Mouse (Mus musculus) liver, embryonic 16.5 days (tissue): Measurements from ENCODE around the gene Stac2. TPM values are rescaled to one million over a fixed set of nuclear protein-coding genes. Genes with fewer than 3 reads are reported as not detected.

Experiments
- ATAC-seq: fragments of 200-750 bp; cut with Nextera tagmentation; 2 replicates; pipeline ENCODE4 v1.8.0; 2017; ENCODE audit warnings: low read depth, mild to moderate bottlenecking, moderate number of reproducible peaks, moderate library complexity
- H3K27ac ChIP-seq: fragments of 300-500 bp; sonication (generic); 2 replicates; pipeline ENCODE4 v1.5.1; 2014; ENCODE audit warnings: mild to moderate bottlenecking, low read length
- H3K27me3 ChIP-seq: fragments of 300-500 bp; sonication (generic); 2 replicates; pipeline ENCODE4 v1.6.1; 2014; ENCODE audit warnings: low read depth, low read length, mixed read lengths; ENCODE audit not compliant: control insufficient read depth, insufficient read depth
- H3K36me3 ChIP-seq: fragments of 300-500 bp; sonication (generic); 2 replicates; pipeline ENCODE4 v1.6.1; 2014; ENCODE audit warnings: mild to moderate bottlenecking; ENCODE audit not compliant: control insufficient read depth, insufficient read depth
- H3K4me1 ChIP-seq: fragments of 300-500 bp; sonication (generic); 2 replicates; pipeline ENCODE4 v1.6.1; 2014; ENCODE audit warnings: low read depth, low read length, mixed read lengths; ENCODE audit not compliant: control insufficient read depth
- H3K4me2 ChIP-seq: fragments of 300-500 bp; sonication (generic); 2 replicates; pipeline ENCODE4 v1.6.1; 2014; ENCODE audit warnings: low read depth, low read length, mixed read lengths
- H3K4me3 ChIP-seq: fragments of 300-500 bp; sonication (generic); 2 replicates; pipeline ENCODE4 v1.5.1; 2014; ENCODE audit warnings: low read depth, mild to moderate bottlenecking, low read length
- H3K9ac ChIP-seq: fragments of 300-500 bp; sonication (generic); 2 replicates; pipeline ENCODE4 v1.6.1; 2014; ENCODE audit warnings: low read depth, low read length
- H3K9me3 ChIP-seq: fragments of 300-500 bp; sonication (generic); replicated peaks from 2 replicates; pipeline ENCODE4 v1.6.1; 2016; ENCODE audit warnings: low read length; ENCODE audit not compliant: control insufficient read depth
- WGBS: fragments of 180-500 bp; shearing (Covaris S2); extraction: QIAGEN DNeasy Blood & Tissue Kit; methylation state at CpG from one replicate; pipeline ENCODE4 v1.1.7; 2014; ENCODE audit not compliant: insufficient replicate concordance; 5-methylcytosine and 5-hydroxymethylcytosine counted together
- polyA plus RNA-seq: library from polyadenylated mRNA; unstranded; fragments of >200 nt; fragmentation: Nextera tagmentation; extraction: Ambion mirVana; gene quantifications from 2 replicates; pipeline ENCODE4 v1.2.1, GENCODE M21; 2015

Gene Stac2
- polyA plus RNA-seq, 1 experiment from 2014 or later: 0.05 TPM

DNA sequence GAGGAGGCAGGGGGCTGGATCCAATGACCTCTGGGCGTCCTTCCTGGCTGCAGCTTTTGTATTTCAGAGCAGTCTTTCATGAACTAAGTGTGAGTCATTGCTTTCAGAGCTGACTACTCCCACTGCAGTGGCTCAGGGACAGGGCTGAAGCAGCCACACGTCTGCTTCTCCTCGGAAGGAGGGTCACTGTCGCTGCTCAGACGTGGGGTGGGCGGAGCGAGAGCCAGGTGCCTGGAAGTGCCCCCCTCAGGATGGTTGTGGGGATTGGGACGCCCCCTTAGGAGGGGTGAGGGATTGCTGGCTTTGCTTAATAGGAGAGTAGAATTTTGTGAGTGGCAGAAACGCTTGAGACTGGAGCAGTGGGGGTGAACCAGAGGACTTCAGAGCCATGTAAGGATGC, 4.2 kb upstream of the Stac2 start:
- no peaks in the 10 kb centered on the region for H3K9me3 ChIP-seq
- no peak overlapping the region for H3K4me2 ChIP-seq
- peaks cover 3% of the 10 kb centered on the region for H3K4me1 ChIP-seq
- peaks cover 23% of the 10 kb centered on the region for H3K27me3 ChIP-seq
- 18% methylated on average over 9 of the region's 9 CpGs for WGBS
- no peaks in the 10 kb centered on the region for H3K36me3 ChIP-seq
- H3K4me3 ChIP-seq: no peak overlapping the region
- H3K9ac ChIP-seq: no peak overlapping the region
- no peak overlapping the region for H3K27ac ChIP-seq
- no peak for ATAC-seq

DNA sequence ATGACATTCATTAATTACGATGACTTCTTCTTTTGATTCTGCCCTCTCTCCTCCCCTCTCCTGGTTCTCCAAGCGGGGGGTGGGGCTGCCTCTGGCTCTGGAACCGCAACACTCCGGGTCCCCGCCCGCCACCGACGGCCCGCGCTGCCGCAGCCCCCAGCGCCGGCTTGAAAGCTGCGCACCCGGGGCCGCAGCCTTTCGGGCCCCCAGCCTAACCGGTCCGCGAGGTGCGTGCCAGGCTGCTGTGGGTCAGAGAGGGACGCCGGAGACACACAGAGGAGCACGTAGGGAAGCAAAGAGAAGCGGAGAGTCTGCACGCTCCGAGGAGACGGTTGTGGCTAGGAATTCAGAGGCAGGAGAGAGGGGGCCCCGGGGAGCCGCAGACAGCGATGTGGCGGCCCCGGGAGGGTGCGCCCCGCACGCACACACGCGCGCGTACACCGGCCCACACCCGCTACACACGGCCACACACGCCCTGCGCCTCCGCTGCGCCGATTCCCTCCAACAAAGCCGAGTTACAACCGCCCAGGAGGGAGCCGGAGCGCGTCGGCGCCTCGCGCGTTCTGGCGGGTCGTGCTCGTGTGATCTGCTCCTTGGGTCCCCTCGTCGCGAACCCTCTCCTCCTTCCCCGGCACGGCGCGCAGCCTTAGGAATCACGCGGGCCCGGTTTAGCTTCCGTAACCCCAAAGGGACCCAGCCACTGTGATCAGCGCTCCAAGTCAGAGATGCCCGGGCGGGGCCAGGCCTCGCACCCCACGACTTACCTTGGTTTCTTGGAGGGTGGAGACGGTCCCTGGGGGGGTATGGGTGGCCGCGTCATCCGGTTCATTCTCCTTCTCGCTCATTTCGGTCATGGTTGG, 903 bp downstream of the Stac2 start:
- no peak for ATAC-seq
- no peak overlapping the region for H3K9ac ChIP-seq
- H3K27me3 ChIP-seq: peaks cover 48% of the 10 kb centered on the region
- peaks cover 7% of the 10 kb centered on the region for H3K4me1 ChIP-seq
- peak overlapping the region; percentile 40 for H3K4me3 ChIP-seq
- H3K36me3 ChIP-seq: no peaks in the 10 kb centered on the region
- WGBS: under 1% methylated on average over 83 of the region's 83 CpGs
- no peak overlapping the region for H3K27ac ChIP-seq
- peak overlapping the region; percentile 46 for H3K4me2 ChIP-seq
- no peaks in the 10 kb centered on the region for H3K9me3 ChIP-seq

DNA sequence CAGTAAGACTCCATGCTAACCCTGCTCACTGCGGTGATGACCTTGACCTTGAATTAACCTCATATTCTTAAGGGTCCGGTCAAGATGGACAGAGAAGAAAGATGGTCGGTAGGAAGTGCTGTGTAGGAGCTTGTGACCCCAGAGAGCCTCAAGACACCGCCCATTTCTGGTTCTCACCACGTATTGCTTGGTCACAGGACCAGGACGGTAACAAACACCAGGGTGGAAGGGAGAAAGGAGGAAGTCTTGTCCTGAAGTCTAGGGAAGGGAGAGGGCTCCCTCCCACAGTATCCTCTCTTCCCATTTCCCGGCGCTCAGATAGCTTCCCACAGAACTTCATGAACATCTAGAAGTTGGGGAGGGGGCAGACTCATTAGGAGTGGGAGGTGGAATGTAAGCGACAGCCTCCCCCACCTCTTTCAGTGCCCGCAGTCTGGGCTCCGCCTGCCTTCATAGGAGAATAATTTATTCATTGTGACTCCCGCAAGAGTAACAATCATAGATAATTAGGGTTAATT, 1.6 kb downstream of the Stac2 start:
- Histone ChIP-seq H3K27me3 (peaks cover 48% of the 10 kb centered on the region), H3K36me3 (no peaks in the 10 kb centered on the region), H3K27ac (no peak overlapping the region), H3K9ac (no peak overlapping the region), H3K4me2 (no peak overlapping the region), H3K4me1 (peaks cover 7% of the 10 kb centered on the region), H3K4me3 (no peak overlapping the region; the same call in 1 of the 2 replicates), H3K9me3 (no peaks in the 10 kb centered on the region)
- 7% methylated on average over 12 of the region's 12 CpGs for WGBS
- no peak for ATAC-seq

DNA sequence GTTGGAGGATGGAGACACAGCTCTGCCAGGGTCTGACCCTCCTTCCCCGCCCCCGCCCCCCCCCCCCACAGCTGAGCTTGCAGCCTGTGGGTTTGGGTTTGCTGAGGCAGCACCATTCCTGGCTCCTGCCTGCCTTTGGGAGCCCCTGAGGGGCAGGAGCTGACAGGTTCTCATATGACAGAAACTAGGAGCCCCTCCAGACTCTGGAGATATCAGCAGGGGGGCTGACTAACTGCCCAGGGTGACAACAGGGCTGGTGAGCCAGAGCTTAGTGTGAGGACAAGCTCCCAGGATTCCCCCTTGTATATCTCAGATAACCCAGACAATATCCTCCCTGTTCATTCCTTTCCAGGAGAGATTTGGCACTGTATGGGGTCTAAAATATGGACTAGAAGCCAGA, 2.3 kb downstream of the Stac2 start:
- Histone ChIP-seq H3K9ac (no peak overlapping the region), H3K4me2 (no peak overlapping the region), H3K36me3 (no peaks in the 10 kb centered on the region), H3K4me1 (peaks cover 7% of the 10 kb centered on the region), H3K9me3 (no peaks in the 10 kb centered on the region), H3K27me3 (peaks cover 48% of the 10 kb centered on the region), H3K27ac (no peak overlapping the region), H3K4me3 (no peak overlapping the region)
- WGBS: 54% methylated on average over 2 of the region's 2 CpGs
- no peak for ATAC-seq

DNA sequence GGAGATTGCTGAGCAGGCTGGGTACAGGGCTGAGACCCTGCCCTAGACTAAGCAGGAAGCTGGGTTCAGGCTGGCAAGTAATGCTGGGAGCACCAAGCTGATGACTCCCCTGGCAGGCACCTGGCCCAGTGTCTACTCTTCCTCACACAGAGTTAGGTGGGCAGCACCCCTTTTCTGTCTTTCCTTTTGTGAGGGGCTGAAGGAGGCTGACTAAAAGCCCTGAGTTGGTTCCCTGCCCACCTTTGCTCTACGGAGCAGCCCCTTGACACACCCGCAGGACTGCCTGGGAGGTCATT, 2.8 kb downstream of the Stac2 start:
- Histone ChIP-seq H3K4me3 (no peak overlapping the region), H3K27me3 (peaks cover 48% of the 10 kb centered on the region), H3K9me3 (no peaks in the 10 kb centered on the region), H3K4me2 (no peak overlapping the region), H3K4me1 (peaks cover 7% of the 10 kb centered on the region), H3K9ac (no peak overlapping the region), H3K27ac (no peak overlapping the region), H3K36me3 (no peaks in the 10 kb centered on the region)
- 34% methylated on average over 2 of the region's 2 CpGs for WGBS
- ATAC-seq: no peak

DNA sequence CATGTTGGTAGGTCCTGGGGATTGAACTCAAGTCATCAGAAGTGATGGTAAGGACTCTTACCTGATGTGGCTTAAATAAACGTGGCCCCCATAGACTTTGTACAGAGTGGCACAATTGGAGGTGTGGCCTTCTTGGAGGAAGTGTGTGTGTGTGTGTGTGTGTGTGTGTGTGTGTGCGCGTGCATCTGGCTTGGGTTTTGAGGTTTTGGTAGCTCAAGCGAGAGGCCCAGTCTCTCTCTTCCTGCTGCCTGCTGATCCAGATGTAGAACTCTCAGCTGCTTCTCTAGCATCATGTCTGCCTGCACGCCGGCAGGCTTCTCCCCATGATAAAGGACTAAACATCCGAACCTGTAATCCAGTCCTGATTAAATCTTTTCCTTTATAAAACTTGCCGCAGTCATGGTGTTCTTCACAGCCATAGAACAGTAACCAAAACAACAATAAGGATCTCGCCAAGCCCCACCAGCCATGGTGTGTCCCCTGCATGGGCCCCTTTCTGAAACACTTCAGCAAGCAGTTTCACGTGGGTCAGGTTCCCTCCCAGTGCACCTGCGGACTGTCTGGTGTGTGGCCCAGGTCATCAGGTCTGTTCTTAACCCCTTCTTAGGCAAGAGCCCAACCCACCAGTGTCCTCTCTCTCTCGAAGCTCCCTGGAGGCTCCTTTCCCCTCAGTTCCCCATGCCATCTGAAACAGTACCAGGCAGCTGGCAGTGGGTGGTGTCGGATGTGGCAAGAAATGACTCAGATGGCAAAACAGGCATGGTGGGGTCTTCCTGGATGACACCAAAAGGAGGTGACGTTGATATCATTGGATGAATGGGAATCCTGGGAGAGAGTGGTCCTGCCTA, 3.4 kb downstream of the Stac2 start:
- ATAC-seq: no peak
- no peak overlapping the region for H3K27ac ChIP-seq
- WGBS: 26% methylated on average over 14 of the region's 14 CpGs
- H3K4me1 ChIP-seq: peaks cover 7% of the 10 kb centered on the region
- H3K4me3 ChIP-seq: no peak overlapping the region
- no peaks in the 10 kb centered on the region for H3K9me3 ChIP-seq
- H3K4me2 ChIP-seq: no peak overlapping the region
- H3K9ac ChIP-seq: no peak overlapping the region
- no peaks in the 10 kb centered on the region for H3K36me3 ChIP-seq
- H3K27me3 ChIP-seq: peaks cover 45% of the 10 kb centered on the region

DNA sequence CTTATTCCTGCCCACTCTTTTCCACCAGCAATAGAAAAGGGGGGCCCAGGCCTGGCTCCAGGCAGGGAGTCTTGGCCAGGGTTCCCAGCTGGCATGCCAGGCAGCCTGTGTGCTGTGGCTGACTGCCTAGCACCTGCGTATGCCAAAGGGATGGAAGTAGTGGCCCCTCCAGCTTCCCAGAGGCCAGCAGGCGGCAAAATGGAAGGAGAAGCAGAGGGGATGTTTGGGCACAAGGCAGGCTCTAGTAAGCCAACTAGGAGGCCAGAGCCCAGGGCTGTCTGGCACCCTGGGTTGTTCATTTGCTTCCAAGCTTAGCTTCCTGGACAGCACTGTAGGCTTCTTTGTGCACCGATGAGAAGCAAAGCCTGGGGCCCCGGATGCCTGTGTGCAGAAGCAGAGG, 5.5 kb downstream of the Stac2 start:
- Histone ChIP-seq H3K27me3 (peaks cover 28% of the 10 kb centered on the region), H3K9ac (no peak overlapping the region), H3K4me3 (no peak overlapping the region), H3K4me2 (no peak overlapping the region), H3K9me3 (no peaks in the 10 kb centered on the region), H3K36me3 (no peaks in the 10 kb centered on the region), H3K4me1 (peaks cover 7% of the 10 kb centered on the region), H3K27ac (no peak overlapping the region)
- 64% methylated on average over 4 of the region's 4 CpGs for WGBS
- ATAC-seq: no peak

DNA sequence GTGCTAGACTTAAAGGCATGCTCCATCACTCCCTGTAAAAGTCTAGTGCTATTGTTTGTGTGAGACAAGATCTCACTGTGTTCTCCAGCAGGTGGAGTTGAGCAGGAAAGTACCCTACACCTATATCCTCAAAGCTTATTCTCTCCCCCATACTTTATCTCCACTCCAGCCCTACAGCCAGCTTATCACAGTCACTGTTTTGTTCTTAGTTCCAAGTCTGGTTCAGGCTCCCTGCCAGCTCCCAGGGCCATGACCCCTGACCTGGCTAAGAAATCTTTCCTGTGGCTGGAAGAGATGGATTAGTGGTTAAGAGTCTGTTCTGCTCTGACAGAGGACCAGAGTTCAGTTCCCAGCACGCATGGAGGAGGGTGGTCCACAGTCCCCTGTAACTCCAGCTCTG, 6.8 kb downstream of the Stac2 start:
- 35% methylated on average over 1 of the region's 1 CpGs for WGBS
- peaks cover 16% of the 10 kb centered on the region for H3K27me3 ChIP-seq
- no peak overlapping the region for H3K4me3 ChIP-seq

DNA sequence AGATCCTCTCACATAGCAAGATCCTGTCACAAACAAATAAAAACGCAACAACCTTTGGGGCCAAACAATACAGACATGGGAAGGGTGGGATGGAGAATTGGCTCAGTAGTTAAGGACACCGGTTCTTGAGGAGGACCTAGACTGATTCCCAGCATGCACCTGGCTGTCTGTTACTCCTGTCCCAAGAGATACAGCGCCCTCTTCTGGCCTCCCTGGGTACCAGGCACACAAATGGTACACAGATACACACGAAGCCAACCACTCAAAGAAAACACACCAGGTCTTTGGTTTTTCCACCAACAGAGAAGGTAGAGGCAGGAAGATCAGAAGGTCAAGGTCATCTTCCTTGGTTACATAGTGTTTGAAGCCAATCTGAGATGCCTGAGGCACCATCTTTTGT, 7.7 kb downstream of the Stac2 start:
- peaks cover 7% of the 10 kb centered on the region for H3K27me3 ChIP-seq
- WGBS: 51% methylated on average over 4 of the region's 4 CpGs
- no peak overlapping the region for H3K9ac ChIP-seq
- no peaks in the 10 kb centered on the region for H3K9me3 ChIP-seq
- no peaks in the 10 kb centered on the region for H3K36me3 ChIP-seq
- H3K4me2 ChIP-seq: no peak overlapping the region
- H3K4me3 ChIP-seq: no peak overlapping the region
- no peak for ATAC-seq
- no peak overlapping the region for H3K27ac ChIP-seq
- no peaks in the 10 kb centered on the region for H3K4me1 ChIP-seq

More for the DNA sequence above, 6.8 kb downstream of the Stac2 start:
- Histone ChIP-seq H3K9me3 (no peaks in the 10 kb centered on the region), H3K9ac (no peak overlapping the region), H3K36me3 (no peaks in the 10 kb centered on the region), H3K4me2 (no peak overlapping the region), H3K4me1 (no peaks in the 10 kb centered on the region), H3K27ac (no peak overlapping the region)
- ATAC-seq: no peak
